Mouse (Mus musculus) midbrain, embryonic 11.5 days (tissue): ENCODE data around the gene Gm28845. TPM values are rescaled to one million over a fixed set of nuclear protein-coding genes. Genes with fewer than 3 reads are reported as not detected.

ENCODE experiments used
- ATAC-seq: fragments of 200-750 bp; cut with Nextera tagmentation; 2 replicates; pipeline ENCODE4 v1.8.0; 2017; ENCODE audit warnings: moderate TSS enrichment, moderate library complexity; ENCODE audit not compliant: low FRiP score
- DNase-seq: peaks from one replicate; pipeline ENCODE4 v3.0.0; 2015; ENCODE audit warnings: low spot score; ENCODE audit errors: missing footprints
- H3K27ac ChIP-seq: fragments of 300-500 bp; sonication (generic); 2 replicates; pipeline ENCODE4 v1.5.1; 2014; ENCODE audit warnings: low read depth, low read length
- H3K27me3 ChIP-seq: fragments of 300-500 bp; sonication (generic); 2 replicates; pipeline ENCODE4 v1.6.1; 2014; ENCODE audit warnings: mild to moderate bottlenecking, low read length, moderate library complexity, mixed read lengths; ENCODE audit not compliant: control insufficient read depth, insufficient read depth
- H3K36me3 ChIP-seq: fragments of 300-500 bp; sonication (generic); 2 replicates; pipeline ENCODE4 v1.6.1; 2014; ENCODE audit warnings: mild to moderate bottlenecking, low read length, moderate library complexity, mixed read lengths; ENCODE audit not compliant: control insufficient read depth, insufficient read depth
- H3K4me1 ChIP-seq: fragments of 300-500 bp; sonication (generic); 2 replicates; pipeline ENCODE4 v1.6.1; 2014; ENCODE audit warnings: low read length; ENCODE audit not compliant: control insufficient read depth, insufficient read depth
- H3K4me2 ChIP-seq: fragments of 300-500 bp; sonication (generic); 2 replicates; pipeline ENCODE4 v1.6.1; 2014; ENCODE audit warnings: mild to moderate bottlenecking, moderate library complexity
- H3K4me3 ChIP-seq: fragments of 300-500 bp; sonication (generic); 2 replicates; pipeline ENCODE4 v1.5.1; 2014; ENCODE audit warnings: low read depth, low read length
- H3K9ac ChIP-seq: fragments of 300-500 bp; sonication (generic); 2 replicates; pipeline ENCODE4 v1.6.1; 2014; ENCODE audit warnings: low read length
- H3K9me3 ChIP-seq: fragments of 300-500 bp; sonication (generic); 2 replicates; pipeline ENCODE4 v1.6.1; 2016; ENCODE audit warnings: low read length; ENCODE audit not compliant: control insufficient read depth
- WGBS: fragments of 180-500 bp; shearing (Covaris S2); extraction: QIAGEN DNeasy Blood & Tissue Kit; methylation state at CpG from one replicate; pipeline ENCODE4 v1.1.7; 2014; 5-methylcytosine and 5-hydroxymethylcytosine counted together
- polyA plus RNA-seq: library from polyadenylated mRNA; unstranded; fragments of >200 nt; fragmentation: Nextera tagmentation; extraction: Ambion mirVana; gene quantifications from 2 replicates; pipeline ENCODE4 v1.2.1, GENCODE M21; 2014

Gene Gm28845
- not detected in 2 replicates for polyA plus RNA-seq

GRCm38 (mm10) chr1:65119438-65119837 lies at the start of gene Gm28845:
Gene Gm28845, minus strand, starts transcription at chr1:65119558.
- no peaks in the 10 kb centered on the region for H3K9me3 ChIP-seq
- no peak within 1 kb of the TSS for H3K4me3 ChIP-seq
- ATAC-seq: no peak
- H3K27me3 ChIP-seq: no peaks in the 10 kb centered on the region
- no peak within 1 kb of the TSS for H3K9ac ChIP-seq
- no peak within 1 kb of the TSS for H3K4me2 ChIP-seq
- H3K4me1 ChIP-seq: no peaks in the 10 kb centered on the region
- no peak for DNase-seq
- H3K27ac ChIP-seq: no peak within 1 kb of the TSS
- 100% methylated on average over 1 of the region's 1 CpGs for WGBS
- H3K36me3 ChIP-seq: no peaks in the 10 kb centered on the region

GRCm38 (mm10) chr1:65167496-65167895 lies 48.1 kb upstream of the Gm28845 start:
- no peak for ATAC-seq
- Histone ChIP-seq H3K36me3 (peaks cover 45% of the 10 kb centered on the region), H3K4me2 (no peak overlapping the region), H3K4me3 (no peak overlapping the region), H3K9me3 (no peaks in the 10 kb centered on the region), H3K9ac (no peak overlapping the region), H3K4me1 (peaks cover under 1% of the 10 kb centered on the region; the same call in 1 of the 2 replicates), H3K27me3 (no peaks in the 10 kb centered on the region), H3K27ac (no peak overlapping the region)
- WGBS: 82% methylated on average over 1 of the region's 1 CpGs
- DNase-seq: no peak

- Histone ChIP-seq H3K27me3 (no peaks in the 10 kb centered on the region), H3K9ac (no peak overlapping the region), H3K4me3 (no peak overlapping the region), H3K27ac (no peak overlapping the region), H3K4me1 (no peaks in the 10 kb centered on the region), H3K4me2 (no peak overlapping the region), H3K9me3 (no peaks in the 10 kb centered on the region), H3K36me3 (peaks cover 43% of the 10 kb centered on the region)
- ATAC-seq (no peak), DNase-seq (no peak)
- 100% methylated on average over 1 of the region's 1 CpGs for WGBS
Observed at GRCm38 (mm10) chr1:65162210-65162609, 42.9 kb upstream of the Gm28845 start.

- Histone ChIP-seq H3K4me3 (no peak overlapping the region), H3K27ac (no peak overlapping the region), H3K36me3 (peaks cover 14% of the 10 kb centered on the region), H3K9me3 (no peaks in the 10 kb centered on the region), H3K4me2 (no peak overlapping the region), H3K4me1 (no peaks in the 10 kb centered on the region), H3K9ac (no peak overlapping the region), H3K27me3 (no peaks in the 10 kb centered on the region)
- WGBS: 85% methylated on average over 5 of the region's 5 CpGs
- no peak for ATAC-seq
- DNase-seq: peak; percentile 73
Observed at GRCm38 (mm10) chr1:65156111-65156510, 36.8 kb upstream of the Gm28845 start.

- no peak overlapping the region for H3K27ac ChIP-seq
- no peak overlapping the region for H3K4me3 ChIP-seq
- H3K9ac ChIP-seq: no peak overlapping the region
- no peak overlapping the region for H3K4me2 ChIP-seq
- no peaks in the 10 kb centered on the region for H3K4me1 ChIP-seq
- no peak for DNase-seq
- ATAC-seq: no peak
- peaks cover 3% of the 10 kb centered on the region for H3K36me3 ChIP-seq
- H3K27me3 ChIP-seq: no peaks in the 10 kb centered on the region
- no peaks in the 10 kb centered on the region for H3K9me3 ChIP-seq
Observed at GRCm38 (mm10) chr1:65154814-65155213, 35.5 kb upstream of the Gm28845 start.

- WGBS: 88% methylated on average over 3 of the region's 3 CpGs
- Histone ChIP-seq H3K36me3 (no peaks in the 10 kb centered on the region), H3K9me3 (no peaks in the 10 kb centered on the region), H3K4me2 (no peak overlapping the region), H3K9ac (no peak overlapping the region), H3K27me3 (no peaks in the 10 kb centered on the region), H3K27ac (no peak overlapping the region), H3K4me3 (no peak overlapping the region), H3K4me1 (no peaks in the 10 kb centered on the region)
- peak; percentile 28 for DNase-seq
- no peak for ATAC-seq
Observed at GRCm38 (mm10) chr1:65147971-65148370, 28.6 kb upstream of the Gm28845 start.

- WGBS: 93% methylated on average over 5 of the region's 5 CpGs
- Histone ChIP-seq H3K9me3 (no peaks in the 10 kb centered on the region), H3K4me2 (no peak overlapping the region), H3K9ac (no peak overlapping the region), H3K36me3 (no peaks in the 10 kb centered on the region), H3K4me3 (no peak overlapping the region), H3K27ac (no peak overlapping the region), H3K27me3 (no peaks in the 10 kb centered on the region), H3K4me1 (no peaks in the 10 kb centered on the region)
- DNase-seq (no peak), ATAC-seq (no peak)
Observed at GRCm38 (mm10) chr1:65147326-65147725, 28.0 kb upstream of the Gm28845 start.

- Histone ChIP-seq H3K9ac (no peak overlapping the region), H3K9me3 (no peaks in the 10 kb centered on the region), H3K4me2 (no peak overlapping the region), H3K27ac (no peak overlapping the region), H3K36me3 (no peaks in the 10 kb centered on the region), H3K4me3 (no peak overlapping the region), H3K4me1 (no peaks in the 10 kb centered on the region), H3K27me3 (no peaks in the 10 kb centered on the region)
- 73% methylated on average over 2 of the region's 2 CpGs for WGBS
- peak; percentile 4 for DNase-seq
- ATAC-seq: no peak
Observed at GRCm38 (mm10) chr1:65146601-65147000, 27.2 kb upstream of the Gm28845 start.

GRCm38 (mm10) chr1:65144783-65145182 lies 25.4 kb upstream of the Gm28845 start:
- no peak for ATAC-seq
- no peak overlapping the region for H3K4me3 ChIP-seq
- H3K36me3 ChIP-seq: no peaks in the 10 kb centered on the region
- H3K9me3 ChIP-seq: no peaks in the 10 kb centered on the region
- no peak overlapping the region for H3K27ac ChIP-seq
- H3K9ac ChIP-seq: no peak overlapping the region
- no peaks in the 10 kb centered on the region for H3K4me1 ChIP-seq
- no peak overlapping the region for H3K4me2 ChIP-seq
- DNase-seq: no peak
- no peaks in the 10 kb centered on the region for H3K27me3 ChIP-seq
- 93% methylated on average over 2 of the region's 2 CpGs for WGBS

GRCm38 (mm10) chr1:65137560-65137959 lies 18.2 kb upstream of the Gm28845 start:
- Histone ChIP-seq H3K27me3 (no peaks in the 10 kb centered on the region), H3K27ac (no peak overlapping the region), H3K4me3 (no peak overlapping the region), H3K9ac (no peak overlapping the region), H3K36me3 (no peaks in the 10 kb centered on the region), H3K4me1 (no peaks in the 10 kb centered on the region), H3K4me2 (no peak overlapping the region), H3K9me3 (no peaks in the 10 kb centered on the region)
- 89% methylated on average over 6 of the region's 6 CpGs for WGBS
- ATAC-seq (no peak), DNase-seq (no peak)
